Mouse (Mus musculus) midbrain, embryonic 12.5 days (tissue): ENCODE results near the gene C2. TPM values are rescaled to one million over a fixed set of nuclear protein-coding genes. Genes with fewer than 3 reads are reported as not detected.

Experiments
- ATAC-seq: fragments of 200-750 bp; cut with Nextera tagmentation; 2 replicates; pipeline ENCODE4 v1.8.0; 2017; ENCODE audit warnings: low read depth, moderate TSS enrichment, moderate library complexity; ENCODE audit not compliant: low FRiP score
- H3K27ac ChIP-seq: fragments of 300-500 bp; sonication (generic); replicated peaks from 2 replicates; pipeline ENCODE4 v1.5.1; 2016; ENCODE audit warnings: mild to moderate bottlenecking
- H3K27me3 ChIP-seq: fragments of 300-500 bp; sonication (generic); 2 replicates; pipeline ENCODE4 v1.6.1; 2016; ENCODE audit warnings: mild to moderate bottlenecking
- H3K36me3 ChIP-seq: fragments of 300-500 bp; sonication (generic); 2 replicates; pipeline ENCODE4 v1.6.1; 2016
- H3K4me1 ChIP-seq: fragments of 300-500 bp; sonication (generic); 2 replicates; pipeline ENCODE4 v1.6.1; 2016
- H3K4me2 ChIP-seq: fragments of 300-500 bp; sonication (generic); replicated peaks from 2 replicates; pipeline ENCODE4 v1.6.1; 2016; ENCODE audit warnings: mild to moderate bottlenecking, moderate library complexity
- H3K4me3 ChIP-seq: fragments of 300-500 bp; sonication (generic); 2 replicates; pipeline ENCODE4 v1.5.1; 2016; ENCODE audit warnings: mild to moderate bottlenecking
- H3K9ac ChIP-seq: fragments of 300-500 bp; sonication (generic); replicated peaks from 2 replicates; pipeline ENCODE4 v1.6.1; 2016; ENCODE audit warnings: mild to moderate bottlenecking, moderate library complexity
- H3K9me3 ChIP-seq: fragments of 300-500 bp; sonication (generic); 2 replicates; pipeline ENCODE4 v1.6.1; 2016; ENCODE audit warnings: mild to moderate bottlenecking
- WGBS: fragments of 180-500 bp; shearing (Covaris S2); methylation state at CpG from one replicate; pipeline ENCODE4 v1.1.7; 2016; 5-methylcytosine and 5-hydroxymethylcytosine counted together
- polyA plus RNA-seq: library from polyadenylated mRNA; unstranded; fragments of >200 nt; fragmentation: Nextera tagmentation; extraction: Ambion mirVana; gene quantifications from 2 replicates; pipeline ENCODE4 v1.2.1, GENCODE M21; 2016

C2 gene
- polyA plus RNA-seq, 1 experiment from 2014 or later: 2.1 TPM

GRCm38 (mm10) chr17:34931061-34931734 lies 33.1 kb upstream of the C2 start, which contains the start of gene Neu1:
Gene Neu1, plus strand, starts transcription at chr17:34931253.
- WGBS: under 1% methylated on average over 37 of the region's 38 CpGs

GRCm38 (mm10) chr17:34928841-34929240 lies 30.8 kb upstream of the C2 start:
- 94% methylated on average over 4 of the region's 4 CpGs for WGBS
- H3K4me1 ChIP-seq: peaks cover 9% of the 10 kb centered on the region
- no peak overlapping the region for H3K9ac ChIP-seq
- H3K4me3 ChIP-seq: no peak overlapping the region
- no peak overlapping the region for H3K4me2 ChIP-seq
- H3K36me3 ChIP-seq: no peaks in the 10 kb centered on the region
- H3K9me3 ChIP-seq: no peaks in the 10 kb centered on the region
- no peak overlapping the region for H3K27ac ChIP-seq
- ATAC-seq: no peak
- H3K27me3 ChIP-seq: peaks cover 3% of the 10 kb centered on the region; the same call in 1 of the 2 replicates

More at GRCm38 (mm10) chr17:34931061-34931734, 33.1 kb upstream of the C2 start, which contains the start of gene Neu1:
- Histone ChIP-seq H3K9ac (peak within 1 kb of the TSS; percentile 83), H3K36me3 (peaks cover 8% of the 10 kb centered on the region; the same call in 1 of the 2 replicates), H3K4me1 (peaks cover 9% of the 10 kb centered on the region), H3K27me3 (peaks cover 3% of the 10 kb centered on the region; the same call in 1 of the 2 replicates), H3K27ac (0 out of 2 replicates have a peak within 1 kb of the TSS, but pooled peaks have one; percentile 15), H3K4me2 (peak within 1 kb of the TSS; percentile 98), H3K4me3 (peak within 1 kb of the TSS; percentile 72), H3K9me3 (no peaks in the 10 kb centered on the region)
- peak; percentile 98 for ATAC-seq

GRCm38 (mm10) chr17:34927306-34928019 lies 29.4 kb upstream of the C2 start:
- no peak overlapping the region for H3K27ac ChIP-seq
- no peak for ATAC-seq
- no peak overlapping the region for H3K4me3 ChIP-seq
- H3K36me3 ChIP-seq: no peaks in the 10 kb centered on the region
- no peaks in the 10 kb centered on the region for H3K9me3 ChIP-seq
- H3K9ac ChIP-seq: no peak overlapping the region
- WGBS: 87% methylated on average over 18 of the region's 18 CpGs
- H3K4me2 ChIP-seq: no peak overlapping the region
- H3K4me1 ChIP-seq: peaks cover 9% of the 10 kb centered on the region
- peaks cover 2% of the 10 kb centered on the region; the same call in 1 of the 2 replicates for H3K27me3 ChIP-seq

GRCm38 (mm10) chr17:34924258-34924657 lies 26.2 kb upstream of the C2 start:
- Histone ChIP-seq H3K4me3 (no peak overlapping the region), H3K9me3 (no peaks in the 10 kb centered on the region), H3K36me3 (no peaks in the 10 kb centered on the region), H3K4me2 (no peak overlapping the region), H3K9ac (no peak overlapping the region), H3K4me1 (no peaks in the 10 kb centered on the region), H3K27me3 (no peaks in the 10 kb centered on the region), H3K27ac (no peak overlapping the region)
- ATAC-seq: no peak
- 72% methylated on average over 5 of the region's 5 CpGs for WGBS

- H3K27ac ChIP-seq: no peak overlapping the region
- H3K27me3 ChIP-seq: no peaks in the 10 kb centered on the region
- no peaks in the 10 kb centered on the region for H3K36me3 ChIP-seq
- H3K9ac ChIP-seq: no peak overlapping the region
- 52% methylated on average over 6 of the region's 6 CpGs for WGBS
- no peak for ATAC-seq
- H3K4me3 ChIP-seq: no peak overlapping the region
- H3K4me1 ChIP-seq: no peaks in the 10 kb centered on the region
- no peaks in the 10 kb centered on the region for H3K9me3 ChIP-seq
- no peak overlapping the region for H3K4me2 ChIP-seq
Measured at GRCm38 (mm10) chr17:34922939-34923338, 24.9 kb upstream of the C2 start.

GRCm38 (mm10) chr17:34917188-34917587 lies 19.1 kb upstream of the C2 start:
- WGBS: 82% methylated on average over 9 of the region's 9 CpGs
- no peak for ATAC-seq
- no peak overlapping the region for H3K4me2 ChIP-seq
- H3K4me3 ChIP-seq: no peak overlapping the region
- H3K4me1 ChIP-seq: no peaks in the 10 kb centered on the region; the same call in 1 of the 2 replicates
- H3K27me3 ChIP-seq: no peaks in the 10 kb centered on the region
- no peaks in the 10 kb centered on the region for H3K9me3 ChIP-seq
- no peak overlapping the region for H3K9ac ChIP-seq
- peaks cover 20% of the 10 kb centered on the region for H3K36me3 ChIP-seq
- no peak overlapping the region for H3K27ac ChIP-seq

- H3K27ac ChIP-seq: no peak overlapping the region
Measured at GRCm38 (mm10) chr17:34916316-34916715, 18.3 kb upstream of the C2 start.

GRCm38 (mm10) chr17:34915410-34915831 lies 17.4 kb upstream of the C2 start:
- H3K36me3 ChIP-seq: peaks cover 38% of the 10 kb centered on the region
- no peaks in the 10 kb centered on the region for H3K9me3 ChIP-seq
- H3K9ac ChIP-seq: no peak overlapping the region
- 29% methylated on average over 11 of the region's 11 CpGs for WGBS
- no peak overlapping the region for H3K27ac ChIP-seq
- no peak overlapping the region for H3K4me3 ChIP-seq
- ATAC-seq: 0 out of 2 replicates have a peak, but pooled peaks have one; percentile 47
- no peaks in the 10 kb centered on the region for H3K27me3 ChIP-seq
- H3K4me2 ChIP-seq: no peak overlapping the region
- no peaks in the 10 kb centered on the region; the same call in 1 of the 2 replicates for H3K4me1 ChIP-seq

More at GRCm38 (mm10) chr17:34916316-34916715, 18.3 kb upstream of the C2 start:
- Histone ChIP-seq H3K36me3 (peaks cover 29% of the 10 kb centered on the region), H3K4me1 (no peaks in the 10 kb centered on the region; the same call in 1 of the 2 replicates), H3K4me3 (no peak overlapping the region), H3K9me3 (no peaks in the 10 kb centered on the region), H3K4me2 (no peak overlapping the region), H3K27me3 (no peaks in the 10 kb centered on the region), H3K9ac (no peak overlapping the region)
- ATAC-seq: no peak
- 86% methylated on average over 5 of the region's 5 CpGs for WGBS

GRCm38 (mm10) chr17:34913930-34914665 lies 16.0 kb upstream of the C2 start, which contains the start of gene Slc44a4:
Gene Slc44a4, plus strand, starts transcription at chr17:34914466.
- H3K4me2 ChIP-seq: no peak within 1 kb of the TSS
- no peak for ATAC-seq
- H3K9me3 ChIP-seq: no peaks in the 10 kb centered on the region
- H3K27ac ChIP-seq: no peak within 1 kb of the TSS
- no peaks in the 10 kb centered on the region for H3K27me3 ChIP-seq
- WGBS: 34% methylated on average over 18 of the region's 18 CpGs
- peaks cover 51% of the 10 kb centered on the region for H3K36me3 ChIP-seq
- H3K4me3 ChIP-seq: no peak within 1 kb of the TSS
- no peak within 1 kb of the TSS for H3K9ac ChIP-seq
- H3K4me1 ChIP-seq: no peaks in the 10 kb centered on the region; the same call in 1 of the 2 replicates

- no peaks in the 10 kb centered on the region for H3K9me3 ChIP-seq
- H3K4me2 ChIP-seq: no peak overlapping the region
- ATAC-seq: peak; percentile 45; the same call in 1 of the 2 replicates
- H3K9ac ChIP-seq: no peak overlapping the region
- peaks cover 72% of the 10 kb centered on the region for H3K36me3 ChIP-seq
- H3K4me1 ChIP-seq: no peaks in the 10 kb centered on the region; the same call in 1 of the 2 replicates
- 48% methylated on average over 5 of the region's 5 CpGs for WGBS
- no peaks in the 10 kb centered on the region for H3K27me3 ChIP-seq
- no peak overlapping the region for H3K4me3 ChIP-seq
- H3K27ac ChIP-seq: no peak overlapping the region
Measured at GRCm38 (mm10) chr17:34911945-34912351, 13.9 kb upstream of the C2 start.

GRCm38 (mm10) chr17:34910982-34911381 lies 12.9 kb upstream of the C2 start:
- Histone ChIP-seq H3K9ac (no peak overlapping the region), H3K27me3 (no peaks in the 10 kb centered on the region), H3K36me3 (peaks cover 82% of the 10 kb centered on the region), H3K27ac (no peak overlapping the region), H3K4me2 (no peak overlapping the region), H3K9me3 (no peaks in the 10 kb centered on the region), H3K4me1 (no peaks in the 10 kb centered on the region; the same call in 1 of the 2 replicates), H3K4me3 (no peak overlapping the region)
- no peak for ATAC-seq
- 92% methylated on average over 10 of the region's 10 CpGs for WGBS
